Mouse (Mus musculus): ENCODE results near the gene Phlpp1.

DNA sequence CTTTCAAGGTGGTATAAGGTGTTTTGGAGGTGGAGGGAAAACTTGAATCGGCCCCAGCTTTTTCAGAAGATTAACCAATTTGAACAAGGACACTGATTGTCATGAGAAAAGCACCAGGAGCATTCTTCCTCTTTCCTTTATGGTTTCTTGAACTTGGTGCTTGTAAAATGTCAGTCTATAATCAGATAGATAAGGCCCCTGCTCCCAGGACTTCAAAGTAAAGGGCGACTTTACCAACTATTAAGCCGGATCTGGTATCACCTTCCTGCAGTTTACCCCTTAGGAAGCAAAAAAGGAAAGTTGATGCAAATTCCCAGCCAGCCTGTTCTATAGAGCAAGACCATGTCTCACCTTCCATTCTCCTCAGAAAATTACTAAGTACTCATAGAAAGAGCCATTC lies 21.9 kb downstream of the Phlpp1 start:
- TF ChIP-seq CTCF (IDR thresholded peaks at IDR 0.05; ENCODE audit: low read depth) (no peak), EP300 (IDR thresholded peaks at IDR 0.05; ENCODE audit: low read depth) (no peak)
